Mouse (Mus musculus): ENCODE results near the gene Uprt.

DNA sequence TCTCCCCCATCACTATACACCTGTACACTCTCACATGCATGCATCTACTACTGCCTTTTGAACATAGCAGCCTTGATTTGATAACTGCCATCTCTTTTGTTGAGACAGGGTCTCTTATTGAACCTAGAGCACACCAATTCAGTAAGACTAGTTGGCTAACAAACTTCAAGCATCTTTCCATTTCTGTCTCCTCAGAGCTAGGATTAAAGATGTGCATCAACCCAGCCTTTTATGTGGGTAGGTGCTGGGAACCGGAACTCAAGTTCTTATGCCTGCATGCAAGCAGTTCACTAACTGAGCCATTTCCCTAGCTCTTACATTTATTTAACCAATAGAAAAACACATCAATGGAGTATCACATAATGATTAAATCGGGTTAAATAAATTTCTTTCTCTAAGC is 3.0 kb downstream of the Uprt start:
- TF ChIP-seq UBTF (IDR thresholded peaks at IDR 0.05; ENCODE audit: low read depth, low read length), result no peak
- TF ChIP-seq CTCF (conservative IDR thresholded peaks at IDR 0.05 in 1 of 2, IDR thresholded peaks at IDR 0.05 in 1 of 2; ENCODE audit: low read depth in 2 of 2, low read length in 2 of 2), result no peak
- no peak for TF ChIP-seq MAFK (IDR thresholded peaks at IDR 0.05; ENCODE audit: insufficient replicate concordance, low read length)
- TF ChIP-seq MAX (IDR thresholded peaks at IDR 0.05; ENCODE audit: low read length), result no peak
- TF ChIP-seq NRF1 (IDR thresholded peaks at IDR 0.05; ENCODE audit: low read depth, low read length), result no peak
- no peak for TF ChIP-seq MXI1 (IDR thresholded peaks at IDR 0.05; ENCODE audit: low read depth, low read length)

Measured in CH12.LX (cell line).